Mouse (Mus musculus) embryonic facial prominence, embryonic 12.5 days (tissue): Measurements from ENCODE around the gene Gkap1. TPM values are rescaled to one million over a fixed set of nuclear protein-coding genes. Genes with fewer than 3 reads are reported as not detected.

ENCODE experiments used
- ATAC-seq: fragments of 200-750 bp; cut with Nextera tagmentation; 2 replicates; pipeline ENCODE4 v1.8.0; 2017; ENCODE audit not compliant: insufficient number of reproducible peaks, insufficient read depth, low FRiP score, low TSS enrichment
- H3K27ac ChIP-seq: fragments of 300-500 bp; sonication (generic); 2 replicates; pipeline ENCODE4 v1.5.1; 2016; ENCODE audit warnings: mild to moderate bottlenecking
- H3K27me3 ChIP-seq: fragments of 300-500 bp; sonication (generic); 2 replicates; pipeline ENCODE4 v1.6.1; 2016; ENCODE audit warnings: mild to moderate bottlenecking, moderate library complexity
- H3K36me3 ChIP-seq: fragments of 300-500 bp; sonication (generic); 2 replicates; pipeline ENCODE4 v1.6.1; 2016; ENCODE audit warnings: mild to moderate bottlenecking
- H3K4me1 ChIP-seq: fragments of 300-500 bp; sonication (generic); 2 replicates; pipeline ENCODE4 v1.6.1; 2016
- H3K4me2 ChIP-seq: fragments of 300-500 bp; sonication (generic); replicated peaks from 2 replicates; pipeline ENCODE4 v1.6.1; 2016; ENCODE audit warnings: mild to moderate bottlenecking, moderate library complexity
- H3K4me3 ChIP-seq: fragments of 300-500 bp; sonication (generic); 2 replicates; pipeline ENCODE4 v1.5.1; 2016; ENCODE audit warnings: mild to moderate bottlenecking
- H3K9ac ChIP-seq: fragments of 300-500 bp; sonication (generic); 2 replicates; pipeline ENCODE4 v1.6.1; 2016; ENCODE audit warnings: mild to moderate bottlenecking, moderate library complexity
- H3K9me3 ChIP-seq: fragments of 300-500 bp; sonication (generic); 2 replicates; pipeline ENCODE4 v1.6.1; 2016; ENCODE audit warnings: mild to moderate bottlenecking, moderate library complexity
- WGBS: fragments of 180-500 bp; shearing (Covaris S2); methylation state at CpG from one replicate; pipeline ENCODE4 v1.1.7; 2016; 5-methylcytosine and 5-hydroxymethylcytosine counted together
- polyA plus RNA-seq: library from polyadenylated mRNA; unstranded; fragments of >200 nt; fragmentation: Nextera tagmentation; extraction: Ambion mirVana; gene quantifications from 2 replicates; pipeline ENCODE4 v1.2.1, GENCODE M21; 2016

Gkap1 gene
- polyA plus RNA-seq, 1 experiment from 2014 or later, result 32.4 TPM

- no peaks in the 10 kb centered on the region for H3K9me3 ChIP-seq
- WGBS, result 3% methylated on average over 62 of the region's 62 CpGs
- peak; percentile 85 for ATAC-seq
These were observed 59.7 kb downstream of the Gkap1 start, which contains the start of gene Ubqln1 for GRCm38 (mm10) chr13:58215592-58216341. Ubqln1 (minus strand) TSS chr13:58215653.

GRCm38 (mm10) chr13:58215253-58215591 lies 60.3 kb downstream of the Gkap1 start:
- H3K27me3 ChIP-seq, result no peaks in the 10 kb centered on the region
- peak overlapping the region; percentile 75 for H3K4me2 ChIP-seq
- H3K9ac ChIP-seq, result peak overlapping the region; percentile 98
- peak; percentile 74; the same call in 1 of the 2 replicates for ATAC-seq
- no peaks in the 10 kb centered on the region for H3K36me3 ChIP-seq
- no peaks in the 10 kb centered on the region for H3K9me3 ChIP-seq
- under 1% methylated on average over 48 of the region's 48 CpGs for WGBS
- H3K4me3 ChIP-seq, result peak overlapping the region; percentile 90
- H3K4me1 ChIP-seq, result peaks cover 22% of the 10 kb centered on the region
- peak overlapping the region; percentile 84 for H3K27ac ChIP-seq

More at GRCm38 (mm10) chr13:58215592-58216341, 59.7 kb downstream of the Gkap1 start, which contains the start of gene Ubqln1:
- H3K4me1 ChIP-seq, result peaks cover 22% of the 10 kb centered on the region
- peak within 1 kb of the TSS; percentile 98 for H3K9ac ChIP-seq
- H3K4me2 ChIP-seq, result peak within 1 kb of the TSS; percentile 75
- no peaks in the 10 kb centered on the region for H3K27me3 ChIP-seq
- peak within 1 kb of the TSS; percentile 90 for H3K4me3 ChIP-seq
- H3K36me3 ChIP-seq, result no peaks in the 10 kb centered on the region
- peak within 1 kb of the TSS; percentile 84 for H3K27ac ChIP-seq

GRCm38 (mm10) chr13:58214346-58215252 lies 60.9 kb downstream of the Gkap1 start:
- Histone ChIP-seq H3K4me2 (peak overlapping the region; percentile 75), H3K36me3 (no peaks in the 10 kb centered on the region), H3K9ac (peak overlapping the region; percentile 98), H3K9me3 (no peaks in the 10 kb centered on the region), H3K27me3 (no peaks in the 10 kb centered on the region), H3K27ac (peak overlapping the region; percentile 84), H3K4me1 (peaks cover 22% of the 10 kb centered on the region), H3K4me3 (peak overlapping the region; percentile 90)
- WGBS, result 3% methylated on average over 49 of the region's 49 CpGs
- ATAC-seq, result peak; percentile 67; the same call in 1 of the 2 replicates

- Histone ChIP-seq H3K4me3 (peak overlapping the region; percentile 90), H3K27ac (no peak overlapping the region), H3K27me3 (no peaks in the 10 kb centered on the region), H3K9ac (0 out of 2 replicates have a peak overlapping the region, but pooled peaks have one; percentile 98), H3K4me2 (peak overlapping the region; percentile 75), H3K9me3 (no peaks in the 10 kb centered on the region), H3K4me1 (peaks cover 22% of the 10 kb centered on the region), H3K36me3 (no peaks in the 10 kb centered on the region)
- 67% methylated on average over 8 of the region's 8 CpGs for WGBS
- ATAC-seq, result no peak
These were observed 61.7 kb downstream of the Gkap1 start for GRCm38 (mm10) chr13:58213801-58214200.

GRCm38 (mm10) chr13:58212530-58212929 lies 63.0 kb downstream of the Gkap1 start:
- Histone ChIP-seq H3K36me3 (no peaks in the 10 kb centered on the region), H3K27me3 (no peaks in the 10 kb centered on the region), H3K9me3 (no peaks in the 10 kb centered on the region), H3K27ac (no peak overlapping the region), H3K4me3 (no peak overlapping the region), H3K4me1 (peaks cover 22% of the 10 kb centered on the region), H3K4me2 (no peak overlapping the region), H3K9ac (no peak overlapping the region)
- no peak for ATAC-seq
- WGBS, result 87% methylated on average over 2 of the region's 2 CpGs

GRCm38 (mm10) chr13:58210441-58210840 lies 65.1 kb downstream of the Gkap1 start:
- ATAC-seq, result no peak
- 60% methylated on average over 5 of the region's 5 CpGs for WGBS

GRCm38 (mm10) chr13:58206084-58206483 lies 69.4 kb downstream of the Gkap1 start:
- no peak overlapping the region for H3K9ac ChIP-seq
- 85% methylated on average over 4 of the region's 4 CpGs for WGBS
- no peaks in the 10 kb centered on the region for H3K9me3 ChIP-seq
- ATAC-seq, result no peak
- H3K27me3 ChIP-seq, result no peaks in the 10 kb centered on the region
- no peak overlapping the region for H3K4me2 ChIP-seq
- H3K36me3 ChIP-seq, result no peaks in the 10 kb centered on the region
- H3K4me3 ChIP-seq, result no peak overlapping the region
- H3K4me1 ChIP-seq, result no peaks in the 10 kb centered on the region
- no peak overlapping the region for H3K27ac ChIP-seq

More at GRCm38 (mm10) chr13:58210441-58210840, 65.1 kb downstream of the Gkap1 start:
- Histone ChIP-seq H3K4me3 (no peak overlapping the region), H3K4me1 (peaks cover 17% of the 10 kb centered on the region), H3K4me2 (no peak overlapping the region), H3K27ac (no peak overlapping the region), H3K9me3 (no peaks in the 10 kb centered on the region), H3K36me3 (no peaks in the 10 kb centered on the region), H3K9ac (no peak overlapping the region), H3K27me3 (no peaks in the 10 kb centered on the region)

- no peaks in the 10 kb centered on the region for H3K9me3 ChIP-seq
- no peaks in the 10 kb centered on the region for H3K4me1 ChIP-seq
- H3K9ac ChIP-seq, result no peak overlapping the region
- no peak overlapping the region for H3K4me3 ChIP-seq
- 69% methylated on average over 4 of the region's 4 CpGs for WGBS
- no peaks in the 10 kb centered on the region for H3K27me3 ChIP-seq
- no peak overlapping the region for H3K27ac ChIP-seq
- no peaks in the 10 kb centered on the region for H3K36me3 ChIP-seq
- no peak overlapping the region for H3K4me2 ChIP-seq
- ATAC-seq, result no peak
These were observed 70.5 kb downstream of the Gkap1 start for GRCm38 (mm10) chr13:58204986-58205385.

- no peak overlapping the region for H3K4me3 ChIP-seq
- 0 out of 2 replicates have a peak, but pooled peaks cover 6% of the 10 kb centered on the region for H3K4me1 ChIP-seq
- H3K4me2 ChIP-seq, result no peak overlapping the region
- no peak overlapping the region for H3K9ac ChIP-seq
- no peak overlapping the region for H3K27ac ChIP-seq
- no peaks in the 10 kb centered on the region for H3K27me3 ChIP-seq
- WGBS, result 94% methylated on average over 3 of the region's 3 CpGs
- no peaks in the 10 kb centered on the region for H3K36me3 ChIP-seq
- no peaks in the 10 kb centered on the region for H3K9me3 ChIP-seq
- ATAC-seq, result no peak
These were observed 71.3 kb downstream of the Gkap1 start for GRCm38 (mm10) chr13:58204202-58204601.

- WGBS, result 91% methylated on average over 1 of the region's 1 CpGs
- Histone ChIP-seq H3K4me2 (no peak overlapping the region), H3K4me3 (no peak overlapping the region), H3K27me3 (no peaks in the 10 kb centered on the region), H3K9me3 (no peaks in the 10 kb centered on the region), H3K4me1 (0 out of 2 replicates have a peak, but pooled peaks cover 8% of the 10 kb centered on the region), H3K9ac (no peak overlapping the region), H3K36me3 (no peaks in the 10 kb centered on the region), H3K27ac (no peak overlapping the region)
- no peak for ATAC-seq
These were observed 72.6 kb downstream of the Gkap1 start for GRCm38 (mm10) chr13:58202903-58203302.

- no peak overlapping the region for H3K27ac ChIP-seq
- no peaks in the 10 kb centered on the region for H3K36me3 ChIP-seq
- no peak overlapping the region for H3K9ac ChIP-seq
- ATAC-seq, result no peak
- WGBS, result 92% methylated on average over 3 of the region's 3 CpGs
- H3K4me1 ChIP-seq, result 0 out of 2 replicates have a peak, but pooled peaks cover 8% of the 10 kb centered on the region
- no peak overlapping the region for H3K4me3 ChIP-seq
- no peaks in the 10 kb centered on the region for H3K9me3 ChIP-seq
- no peaks in the 10 kb centered on the region for H3K27me3 ChIP-seq
- no peak overlapping the region for H3K4me2 ChIP-seq
These were observed 73.6 kb downstream of the Gkap1 start for GRCm38 (mm10) chr13:58201908-58202307.
